Mouse (Mus musculus) heart, adult 10 weeks (tissue): ENCODE measurements around the gene Vmn1r74. TPM values are rescaled to one million over a fixed set of nuclear protein-coding genes. Genes with fewer than 3 reads are reported as not detected.

Experiments used
- polyA plus RNA-seq: library from polyadenylated mRNA; stranded (reverse); fragments of 350-450 nt; fragmentation: Illumina TruSeq; extraction: RNeasy Lipid Tissue Mini Kit (QIAGEN cat#74804); gene quantifications from one replicate; pipeline ENCODE4 v1.2.3, GENCODE M21; 2014; ENCODE audit warnings: low read depth, low replicate concordance

Gene Vmn1r74
- not detected for polyA plus RNA-seq

DNA sequence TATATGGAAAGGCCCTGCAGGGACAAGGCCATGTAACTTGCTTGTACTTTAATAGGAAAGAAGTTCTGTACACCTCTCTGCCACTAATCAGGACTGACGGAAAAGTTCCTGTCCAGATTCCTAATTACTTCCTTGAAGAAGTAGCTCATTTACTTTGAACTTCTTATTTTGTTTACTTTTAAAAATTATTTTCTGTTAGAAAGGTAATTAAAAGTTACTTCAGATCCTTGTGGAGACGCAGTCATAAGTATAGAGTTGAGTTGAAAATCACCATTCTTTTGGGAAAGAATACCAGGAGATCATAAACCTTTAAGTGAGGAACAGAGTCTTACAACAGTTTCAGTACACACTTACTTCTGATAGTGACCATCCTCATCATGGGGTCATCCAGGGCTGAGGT lies at the start of gene Vmn1r74:
Vmn1r74 (plus strand) TSS at position 301 of the 400 bp plus-strand sequence.

GRCm38 (mm10) chr7:11874330-11874729 lies 40.5 kb downstream of the Vmn1r74 start, which contains the start of gene Vmn1r75:
TSS of gene Vmn1r75 (plus strand) at chr7:11874630.

Other genes starting within 250 kb of the Vmn1r74 start
- gene Zscan4-ps3, start 224.7 kb upstream of the Vmn1r74 start, polyA plus RNA-seq, result not detected
- gene Vmn1r72, start 153.8 kb upstream of the Vmn1r74 start, polyA plus RNA-seq, result not detected
- gene Vmn1r73, start 103.7 kb upstream of the Vmn1r74 start, polyA plus RNA-seq, result not detected
- gene Vmn1r75, start 40.6 kb downstream of the Vmn1r74 start, polyA plus RNA-seq, result not detected
- gene Vmn1r76, start 104.2 kb downstream of the Vmn1r74 start, polyA plus RNA-seq, result not detected
- not detected for gene Vmn1r77, start 202.8 kb downstream of the Vmn1r74 start, polyA plus RNA-seq